Mouse (Mus musculus) heart, adult 8-10 months (tissue): Measurements from ENCODE around the gene Slc22a29. TPM values are rescaled to one million over a fixed set of nuclear protein-coding genes. Genes with fewer than 3 reads are reported as not detected.
"Not testable (repeated sequence)": the region's sequence is repeated elsewhere in the genome, so short reads cannot be mapped to it uniquely, and the experiment has no call there.

Experiments used
- DNase-seq: peaks from one replicate; pipeline ENCODE4 v3.0.0; 2022; ENCODE audit warnings: low spot score
- total RNA-seq, 4 experiments: library from RNA; stranded (reverse); gene quantifications; 2 replicates each; pipeline ENCODE4 v1.2.4; 2022

The Slc22a29 gene
- not detected for total RNA-seq

- DNase-seq = no peak
Observed at GRCm38 (mm10) chr19:8218800-8219199, at the start of gene Slc22a29. Gene Slc22a29 (minus strand): TSS chr19:8218900.

GRCm38 (mm10) chr19:8265324-8265723, 46.6 kb upstream of the Slc22a29 start:
- no peak for DNase-seq

- DNase-seq = no peak
Observed at GRCm38 (mm10) chr19:8252705-8253037, 34.0 kb upstream of the Slc22a29 start.

- peak; percentile 3 for DNase-seq
Observed at GRCm38 (mm10) chr19:8251896-8252704, 33.4 kb upstream of the Slc22a29 start.

- no peak for DNase-seq
Observed at GRCm38 (mm10) chr19:8228916-8229315, 10.2 kb upstream of the Slc22a29 start.

GRCm38 (mm10) chr19:8148787-8149523, 69.7 kb downstream of the Slc22a29 start:
- no peak for DNase-seq

GRCm38 (mm10) chr19:8142716-8143115, 76.0 kb downstream of the Slc22a29 start:
- DNase-seq = not testable (repeated sequence)

- not testable (repeated sequence) for DNase-seq
Observed at GRCm38 (mm10) chr19:8134127-8134841, 84.4 kb downstream of the Slc22a29 start.

- DNase-seq = not testable (repeated sequence)
Observed at GRCm38 (mm10) chr19:8131881-8132280, 86.8 kb downstream of the Slc22a29 start, which contains the start of gene Slc22a28. Gene Slc22a28 (minus strand): TSS chr19:8131982.

Other genes with a start within 250 kb of the Slc22a29 start
- gene Slc22a28, start 86.9 kb downstream of the Slc22a29 start, total RNA-seq = not detected
- gene Slc22a30, start 186.2 kb upstream of the Slc22a29 start, total RNA-seq = not detected